Mouse (Mus musculus): ENCODE measurements around the gene Camk2d.
A peak's percentile ranks its signal among the peaks of the same experiment; 100 is the strongest.

DNA sequence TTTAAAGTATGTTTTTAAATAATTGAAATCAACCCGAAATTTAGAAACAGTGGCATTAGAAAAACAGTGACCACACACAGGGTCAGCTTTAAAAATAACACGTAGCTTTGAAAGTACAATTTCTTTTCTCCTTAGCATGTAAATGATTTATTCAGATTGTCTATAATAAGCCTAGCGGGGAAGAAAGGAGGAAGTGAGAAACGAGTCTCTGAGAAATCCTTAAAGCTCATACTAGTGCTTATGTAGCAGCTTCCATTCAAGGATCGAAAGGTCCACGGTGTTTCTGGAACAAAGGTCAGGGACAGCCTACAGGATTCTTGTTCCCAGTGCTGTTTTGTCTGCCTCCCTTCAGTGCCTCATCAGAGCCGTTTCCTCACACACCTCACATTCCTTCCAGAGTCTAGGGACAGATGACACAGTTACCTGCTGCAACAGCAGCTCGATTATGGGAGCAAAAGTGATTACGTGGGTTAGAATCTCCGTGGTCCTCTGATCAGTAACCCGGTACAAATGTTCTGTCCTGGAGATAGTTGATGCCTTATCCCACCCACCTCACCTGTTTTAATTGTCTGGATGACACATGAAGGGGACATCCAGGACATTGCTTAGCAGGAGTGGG is 17.5 kb downstream of the Camk2d start:
- TF ChIP-seq CTCF (conservative IDR thresholded peaks at IDR 0.05 in 1 of 2, IDR thresholded peaks at IDR 0.05 in 1 of 2; ENCODE audit: low read depth in 2 of 2, low read length in 2 of 2) (no peak), ETS1 (conservative IDR thresholded peaks at IDR 0.05; ENCODE audit: low read depth, low read length) (peak; percentile 87), MXI1 (IDR thresholded peaks at IDR 0.05; ENCODE audit: low read depth, low read length) (peak; percentile 52; the same call in 1 of the 2 replicates)

Measured in CH12.LX (cell line).